Comparison of ENCODE assay signal across 8 mouse cellular contexts in genomic region chr11:18883507-18883881, GRCm38 (mm10).
A peak's percentile ranks its signal among the peaks of the same experiment; 100 is the strongest.
DNase-seq lines count a peak whose midpoint lies in the region; ATAC-seq lines count a peak whose summit lies in the region.

No protein-coding gene starts in this region.

- no peak overlapping the region for H3K9ac ChIP-seq in forebrain, embryonic 16.5 days (replicated peaks; ENCODE audit: low read depth, low read length)
- H3K9ac ChIP-seq in neural tube, embryonic 15.5 days (replicated peaks) = no peak overlapping the region

- peak; percentile 70 for ATAC-seq in forebrain, embryonic 16.5 days
- ATAC-seq in neural tube, embryonic 15.5 days (ENCODE audit: low FRiP score) = peak; percentile 67; the same call in 1 of the 2 replicates

- H3K4me1 ChIP-seq in forebrain, embryonic 16.5 days (replicated peaks; ENCODE audit: control insufficient read depth, insufficient read depth, low read length) = peaks cover 21% of the 10 kb centered on the region
- peaks cover 52% of the 10 kb centered on the region for H3K4me1 ChIP-seq in neural tube, embryonic 15.5 days

- no peak overlapping the region for H3K4me2 ChIP-seq in forebrain, embryonic 16.5 days (ENCODE audit: low read length)
- no peak overlapping the region for H3K4me2 ChIP-seq in neural tube, embryonic 15.5 days

- no peak overlapping the region for H3K27ac ChIP-seq in forebrain, embryonic 16.5 days (ENCODE audit: low read length)
- peak overlapping the region; percentile 65 for H3K27ac ChIP-seq in neural tube, embryonic 15.5 days (replicated peaks)

- DNase-seq in kidney, adult 9 months = peak; percentile 20
- DNase-seq in kidney, adult 18-20 months = no peak
- DNase-seq in kidney, postnatal 4 days = peak; percentile 53
- DNase-seq in left cerebral cortex, adult 18-20 months (ENCODE audit: low spot score in 2 of 2) = no peak
- DNase-seq in heart, adult 11 months = no peak
- no peak for DNase-seq in gastrocnemius, adult 8-10 months (ENCODE audit: low spot score in 2 of 2)

- no peaks in the 10 kb centered on the region for H3K9me3 ChIP-seq in forebrain, embryonic 16.5 days (ENCODE audit: control insufficient read depth, low read length)
- H3K9me3 ChIP-seq in neural tube, embryonic 15.5 days (replicated peaks) = no peaks in the 10 kb centered on the region

- WGBS in forebrain, embryonic 16.5 days = 12% methylated on average over 2 of the region's 2 CpGs
- whole genome bisulfite sequencing in neural tube, embryonic 15.5 days = 4% methylated on average over 2 of the region's 2 CpGs

- no peaks in the 10 kb centered on the region for H3K36me3 ChIP-seq in forebrain, embryonic 16.5 days (ENCODE audit: control insufficient read depth, insufficient read depth)
- no peaks in the 10 kb centered on the region for H3K36me3 ChIP-seq in neural tube, embryonic 15.5 days

- H3K4me3 ChIP-seq in forebrain, embryonic 16.5 days (replicated peaks; ENCODE audit: low read length) = no peak overlapping the region
- no peak overlapping the region for H3K4me3 ChIP-seq in neural tube, embryonic 15.5 days (replicated peaks)

- H3K27me3 ChIP-seq in forebrain, embryonic 16.5 days (replicated peaks; ENCODE audit: control insufficient read depth, insufficient read depth, low read length) = peaks cover 2% of the 10 kb centered on the region
- H3K27me3 ChIP-seq in neural tube, embryonic 15.5 days (replicated peaks) = no peaks in the 10 kb centered on the region

Comparison
In these comparisons a context has a peak if more than half of its experiments do, and no peak if none do; other contexts are left out.
1. DNase-seq: peak in kidney, adult 9 months (single experiment) and kidney, postnatal 4 days (2 of 2); none in kidney, adult 18-20 months (single experiment), left cerebral cortex, adult 18-20 months (0 of 2), heart, adult 11 months (single experiment) and gastrocnemius, adult 8-10 months (0 of 2).